Mouse (Mus musculus) adrenal gland, adult (tissue): ENCODE results near the gene Ppp6r1.

Source experiments
- DNase-seq, 2 experiments: peaks; one replicate each; pipeline ENCODE4 v3.0.0; 2022 to 2023; ENCODE audit warnings: low spot score in 1 of 2; ENCODE audit not compliant: inconsistent age in 2 of 2

Ppp6r1 gene

GRCm38 (mm10) chr7:4658912-4659551, at the start of gene Ppp6r1:
Gene Ppp6r1, minus strand, starts transcription at chr7:4659019.
- DNase-seq: peak; percentile 98 to 99

GRCm38 (mm10) chr7:4705098-4705497, 46.3 kb upstream of the Ppp6r1 start:
- peak; percentile 51 to 83 for DNase-seq

- no peak for DNase-seq
Measured at GRCm38 (mm10) chr7:4703195-4703594, 44.4 kb upstream of the Ppp6r1 start.

GRCm38 (mm10) chr7:4702334-4702733, 43.5 kb upstream of the Ppp6r1 start:
- DNase-seq: no peak

GRCm38 (mm10) chr7:4693004-4693403, 34.2 kb upstream of the Ppp6r1 start:
- DNase-seq: no peak

- DNase-seq: no peak
Measured at GRCm38 (mm10) chr7:4690951-4691653, 32.3 kb upstream of the Ppp6r1 start.

- DNase-seq: peak; percentile 66 to 84
Measured at GRCm38 (mm10) chr7:4690387-4690786, 31.6 kb upstream of the Ppp6r1 start, which contains the start of gene Brsk1. Gene Brsk1, plus strand, starts transcription at chr7:4690604.

GRCm38 (mm10) chr7:4684632-4685417, 26.0 kb upstream of the Ppp6r1 start, which contains the start of gene Hspbp1:
Gene Hspbp1, minus strand, starts transcription at chr7:4685068.
- peak; percentile 98 to 99 for DNase-seq

GRCm38 (mm10) chr7:4684203-4684602, 25.4 kb upstream of the Ppp6r1 start:
- DNase-seq: peak in 1 of 2 experiments; percentile 40

- no peak for DNase-seq
Measured at GRCm38 (mm10) chr7:4683307-4683706, 24.5 kb upstream of the Ppp6r1 start.

GRCm38 (mm10) chr7:4675200-4675599, 16.4 kb upstream of the Ppp6r1 start:
- DNase-seq: no peak

- no peak for DNase-seq
Measured at GRCm38 (mm10) chr7:4674114-4674731, 15.4 kb upstream of the Ppp6r1 start.

GRCm38 (mm10) chr7:4671956-4672355, 13.1 kb upstream of the Ppp6r1 start:
- peak; percentile 64 to 87 for DNase-seq

GRCm38 (mm10) chr7:4670655-4671255, 11.9 kb upstream of the Ppp6r1 start:
- DNase-seq: peak in 1 of 2 experiments; percentile 70

GRCm38 (mm10) chr7:4669156-4669555, 10.3 kb upstream of the Ppp6r1 start:
- DNase-seq: peak in 1 of 2 experiments; percentile 75

GRCm38 (mm10) chr7:4668506-4668905, 9.7 kb upstream of the Ppp6r1 start:
- no peak for DNase-seq

GRCm38 (mm10) chr7:4666871-4667270, 8.1 kb upstream of the Ppp6r1 start:
- DNase-seq: peak; percentile 69 to 87

- DNase-seq: no peak
Measured at GRCm38 (mm10) chr7:4663742-4664141, 4.9 kb upstream of the Ppp6r1 start.

- DNase-seq: no peak
Measured at GRCm38 (mm10) chr7:4663179-4663578, 4.4 kb upstream of the Ppp6r1 start.

GRCm38 (mm10) chr7:4659911-4660443, 1.2 kb upstream of the Ppp6r1 start:
- DNase-seq: peak in 1 of 2 experiments; percentile 60
